Mouse (Mus musculus) pancreas, adult 10 weeks (tissue): Measurements from ENCODE around the gene Ppp1r26. TPM values are rescaled to one million over a fixed set of nuclear protein-coding genes. Genes with fewer than 3 reads are reported as not detected.

Experiments
- polyA plus RNA-seq: library from polyadenylated mRNA; stranded (reverse); fragments of 350-450 nt; fragmentation: Illumina TruSeq; extraction: RNeasy Lipid Tissue Mini Kit (QIAGEN cat#74804); gene quantifications from one replicate; pipeline ENCODE4 v1.2.3, GENCODE M21; 2015; ENCODE audit warnings: low read depth, low replicate concordance; ENCODE audit not compliant: insufficient read depth

The Ppp1r26 gene
- 1.2 TPM for polyA plus RNA-seq

DNA sequence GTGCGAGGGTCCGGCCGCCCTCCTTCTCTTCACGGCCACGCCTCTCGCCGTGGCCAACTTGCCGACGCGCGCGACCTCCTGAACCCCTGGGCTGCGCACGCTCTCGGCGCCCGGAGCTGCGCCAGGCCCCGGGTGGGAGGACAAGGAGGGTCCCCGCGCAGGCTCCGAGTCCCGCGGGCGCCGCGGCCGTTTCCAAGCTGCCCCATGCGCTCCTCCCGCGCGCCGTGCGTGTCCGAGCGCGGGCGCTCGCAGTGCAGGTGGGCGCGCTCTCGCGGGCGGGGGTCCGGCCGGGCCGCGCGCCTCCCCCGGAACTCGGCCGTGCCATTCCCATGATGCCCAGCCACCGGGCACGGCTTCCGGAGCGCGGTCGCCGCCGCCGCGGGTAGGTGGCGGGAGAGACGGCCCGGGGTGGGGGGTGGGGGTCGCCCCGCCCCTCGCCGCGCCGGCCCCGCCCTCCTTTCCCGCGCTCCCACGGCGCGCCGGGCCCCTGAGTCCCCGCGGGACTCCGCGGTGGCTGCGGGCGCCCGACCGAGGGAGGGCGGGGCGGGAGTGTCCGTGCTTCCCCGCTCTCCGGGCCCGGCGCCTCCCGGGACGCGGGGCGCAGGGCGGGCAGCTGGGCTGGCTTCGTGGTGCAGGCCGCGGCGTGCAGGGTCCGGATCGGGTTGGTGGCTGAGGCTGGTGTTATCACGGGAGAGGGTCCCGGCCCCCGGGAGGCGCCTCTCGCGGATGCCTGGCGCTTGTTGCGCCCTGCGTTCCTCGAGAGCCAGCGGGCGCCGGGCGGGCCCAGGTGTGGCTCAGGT is at the start of gene Ppp1r26:
Ppp1r26 (plus strand) TSS at position 286 of the 800 bp plus-strand sequence.

DNA sequence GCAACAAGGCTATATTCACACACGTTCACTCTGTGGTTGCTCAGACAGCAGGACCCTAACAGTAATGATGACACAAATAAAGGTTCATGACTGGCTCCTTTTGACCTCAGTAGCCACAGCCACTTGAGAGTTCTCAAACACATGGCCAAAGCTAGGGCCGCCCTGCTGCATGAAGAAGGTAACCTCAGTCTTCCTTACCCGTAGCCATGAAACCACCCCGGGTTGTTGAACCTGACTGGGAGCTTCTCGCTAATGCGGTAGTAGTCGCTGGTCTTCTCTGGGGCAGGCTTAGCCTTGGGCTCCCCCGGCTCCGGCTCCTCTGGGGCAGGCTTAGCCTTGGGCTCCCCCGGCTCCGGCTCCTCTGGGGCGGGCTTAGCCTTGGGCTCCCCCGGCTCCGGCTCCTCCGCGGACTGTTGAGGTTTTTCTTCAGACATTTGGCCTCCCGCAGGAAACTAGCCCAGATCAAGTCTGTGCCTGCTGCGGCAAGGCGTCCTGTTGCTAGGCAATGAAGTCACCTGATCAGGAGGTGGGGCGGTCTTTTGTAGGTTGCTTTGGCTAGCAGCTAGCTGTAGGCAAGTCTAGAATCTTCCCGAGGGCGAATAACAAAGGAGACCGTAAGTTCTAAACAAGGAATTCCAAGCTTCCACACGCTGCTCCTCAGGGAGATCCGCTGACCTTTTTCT is 19.4 kb downstream of the Ppp1r26 start, which contains the start of gene 1700007K13Rik:
1700007K13Rik (minus strand) TSS at position 497 of the 683 bp plus-strand sequence.

DNA sequence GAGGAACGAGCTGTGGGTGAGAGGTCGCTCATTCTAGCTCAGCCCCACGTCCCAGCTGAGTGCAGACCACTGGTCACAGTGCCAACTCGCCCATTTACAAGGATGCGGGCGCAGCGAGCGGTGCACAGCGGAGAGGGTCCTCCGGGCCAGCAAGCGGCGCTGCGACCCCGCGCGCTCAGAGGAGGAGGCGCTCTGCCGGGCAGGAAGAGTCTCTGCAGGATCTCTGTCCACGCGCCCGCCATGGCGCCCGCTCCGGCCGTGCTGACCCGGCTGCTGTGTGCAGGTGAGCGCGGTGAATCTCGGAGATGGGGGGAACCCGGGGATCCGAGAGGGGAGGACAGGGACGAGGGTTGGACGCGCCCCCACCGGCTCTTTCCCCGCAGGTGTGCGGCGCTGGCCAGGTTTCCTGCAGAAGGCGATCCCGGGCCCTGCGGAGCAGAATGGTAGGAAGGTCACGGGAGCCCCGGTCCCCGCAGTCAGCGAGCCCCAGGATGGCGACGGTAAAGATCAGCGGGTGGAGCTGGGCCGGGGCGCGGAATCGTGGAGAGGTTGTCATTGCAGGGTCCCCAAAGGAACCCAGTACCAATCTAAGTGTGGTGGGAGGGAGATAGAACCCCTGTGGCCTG is 21.4 kb downstream of the Ppp1r26 start, which contains the start of gene Mrps2:
Mrps2 (plus strand) TSS at position 207 of the 626 bp plus-strand sequence.

DNA sequence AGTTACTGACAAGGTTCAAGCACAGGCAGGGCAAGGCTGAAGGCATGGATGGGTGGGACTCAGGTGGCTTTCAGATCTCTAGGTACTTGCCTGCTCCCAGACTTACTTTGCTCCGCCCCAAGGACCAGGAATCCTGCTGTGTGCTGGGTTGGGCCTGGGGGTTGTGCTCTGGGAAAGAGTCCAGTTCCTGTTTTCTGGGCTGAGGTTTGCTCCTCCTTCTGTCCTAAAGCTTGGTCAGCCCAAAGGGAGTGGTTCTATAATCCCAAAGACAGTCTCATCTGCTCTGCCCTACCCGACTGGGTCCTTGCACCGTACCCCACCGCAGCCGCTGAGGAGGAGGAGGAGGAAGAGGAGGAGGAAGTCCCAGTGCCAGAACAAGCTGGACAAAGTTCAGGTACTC is 50.1 kb downstream of the Ppp1r26 start, which contains the start of gene Gbgt1:
Gbgt1 (plus strand) TSS at position 221 of the 400 bp plus-strand sequence.

Other genes with a start within 250 kb of the Ppp1r26 start
- gene 1700007K13Rik, start 19.5 kb downstream of the Ppp1r26 start, polyA plus RNA-seq, result not detected
- 7.0 TPM for gene Mrps2, start 21.3 kb downstream of the Ppp1r26 start, polyA plus RNA-seq
- gene Gbgt1, start 50.1 kb downstream of the Ppp1r26 start, polyA plus RNA-seq, result 1.9 TPM
- gene Gm10134, start 59.3 kb downstream of the Ppp1r26 start, polyA plus RNA-seq, result 6.6 TPM
- 11.4 TPM for gene Ralgds, start 66.3 kb downstream of the Ppp1r26 start, polyA plus RNA-seq
- gene Cel, start 116.6 kb downstream of the Ppp1r26 start, polyA plus RNA-seq, result 9,434 TPM
- gene Gtf3c5, start 137.0 kb downstream of the Ppp1r26 start, polyA plus RNA-seq, result 23.0 TPM
- gene Gfi1b, start 175.2 kb downstream of the Ppp1r26 start, polyA plus RNA-seq, result not detected
- 4.7 TPM for gene Tsc1, start 194.4 kb downstream of the Ppp1r26 start, polyA plus RNA-seq